Mouse (Mus musculus) duodenum, adult 2 months (tissue): ENCODE results near the gene Mprip. TPM values are rescaled to one million over a fixed set of nuclear protein-coding genes. Genes with fewer than 3 reads are reported as not detected.

Experiments used
- polyA plus RNA-seq: library from polyadenylated mRNA; depleted of rRNA; stranded (reverse); fragments of >200 nt; gene quantifications from 2 replicates; pipeline ENCODE4 v1.2.3, GENCODE M21; 2012; ENCODE audit warnings: low replicate concordance; rRNA removed

The Mprip gene
- polyA plus RNA-seq: 56.8 and 63.8 TPM in 2 replicates

GRCm38 (mm10) chr11:59661005-59661404 is at the start of gene Mprip:
TSS of gene Mprip (plus strand) at chr11:59661305.

GRCm38 (mm10) chr11:59787199-59787781 is 126.2 kb downstream of the Mprip start, which contains the start of gene Pld6:
TSS of gene Pld6 (minus strand) at chr11:59787645.

GRCm38 (mm10) chr11:59809670-59810474 is 148.8 kb downstream of the Mprip start, which contains the start of gene Flcn:
TSS of gene Flcn (minus strand) at chr11:59810016.

Other genes starting within 250 kb of the Mprip start
- gene Jmjd4, start 211.3 kb upstream of the Mprip start, polyA plus RNA-seq: 1.6 and 2.4 TPM in 2 replicates
- 11.9 and 12.5 TPM in 2 replicates for gene Snap47, start 210.1 kb upstream of the Mprip start, polyA plus RNA-seq
- gene Zfp867, start 188.8 kb upstream of the Mprip start, polyA plus RNA-seq: 0.04 TPM in 1 of 2 replicates, not detected in the other
- 3.0 and 5.9 TPM in 2 replicates for gene Zkscan17, start 134.6 kb upstream of the Mprip start, polyA plus RNA-seq
- 0.06 and 0.09 TPM in 2 replicates for gene Nlrp3, start 119.7 kb upstream of the Mprip start, polyA plus RNA-seq
- gene Olfr222, start 85.1 kb upstream of the Mprip start, polyA plus RNA-seq: not detected in 2 replicates
- not detected in 2 replicates for gene Olfr223, start 68.0 kb upstream of the Mprip start, polyA plus RNA-seq
- gene Pld6, start 126.3 kb downstream of the Mprip start, polyA plus RNA-seq: 1.6 and 4.5 TPM in 2 replicates
- 13.7 and 18.0 TPM in 2 replicates for gene Flcn, start 148.7 kb downstream of the Mprip start, polyA plus RNA-seq
- 27.8 and 34.4 TPM in 2 replicates for gene Nt5m, start 178.1 kb downstream of the Mprip start, polyA plus RNA-seq
- 7.6 and 14.5 TPM in 2 replicates for gene Cops3, start 178.5 kb downstream of the Mprip start, polyA plus RNA-seq